Mouse (Mus musculus) brain, embryonic 14.5 days (tissue): ENCODE measurements around the gene Gm3618. TPM values are rescaled to one million over a fixed set of nuclear protein-coding genes. Genes with fewer than 3 reads are reported as not detected.
A peak's percentile ranks its signal among the peaks of the same experiment; 100 is the strongest.
"Not testable (repeated sequence)": the region's sequence is repeated elsewhere in the genome, so short reads cannot be mapped to it uniquely, and the experiment has no call there.

Source experiments
- DNase-seq: peaks from one replicate; pipeline ENCODE4 v3.0.0-alpha.2; 2011; ENCODE audit warnings: low read depth
- polyA plus RNA-seq: library from polyadenylated mRNA; depleted of rRNA; stranded (reverse); fragments of >200 nt; gene quantifications from 2 replicates; pipeline ENCODE4 v1.2.3, GENCODE M21; 2012; rRNA removed

The Gm3618 gene
- not detected in 2 replicates for polyA plus RNA-seq

DNA sequence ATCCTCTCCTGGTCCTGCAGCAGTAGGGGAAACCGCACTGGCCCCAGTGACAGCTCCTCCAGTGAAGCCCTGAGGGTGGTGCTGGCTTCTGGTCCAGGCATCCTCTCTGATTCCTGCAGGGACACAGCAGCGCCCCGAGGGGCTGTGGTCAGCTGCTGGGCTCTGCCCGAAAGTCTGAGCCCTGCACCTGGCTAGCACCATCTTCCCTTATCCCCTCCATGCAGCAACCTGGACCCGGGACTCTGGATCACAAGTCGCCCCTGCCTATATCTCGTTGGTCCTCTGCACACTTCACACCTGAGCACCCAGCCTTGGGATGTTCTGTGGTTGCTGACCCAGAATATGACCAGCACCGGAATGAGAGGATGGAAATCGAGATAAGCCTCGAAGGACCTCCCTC lies at the start of gene Gm3618:
Gene Gm3618, minus strand, starts transcription at position 101 of the 400 bp plus-strand sequence.
- not testable (repeated sequence) for DNase-seq

DNA sequence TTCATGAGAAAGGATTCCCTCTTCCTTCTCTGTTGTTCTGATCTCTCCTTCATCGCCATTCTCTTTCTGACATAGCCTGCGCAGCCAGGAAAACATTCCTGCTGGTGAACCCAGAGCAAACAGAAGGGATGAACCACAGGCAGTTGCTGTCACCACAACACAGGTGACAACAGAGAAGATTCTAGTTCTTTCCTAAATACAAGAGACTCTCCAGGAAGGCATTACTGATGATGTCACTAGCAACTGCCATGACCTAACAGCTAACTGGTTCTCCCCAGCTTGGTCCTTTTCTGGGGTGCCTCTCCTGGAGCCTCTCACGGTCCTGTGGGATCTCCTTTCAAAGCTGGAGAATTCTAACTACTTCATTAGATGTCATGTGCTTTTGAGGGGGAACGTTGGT lies 46.7 kb upstream of the Gm3618 start, which contains the start of gene Gm16440:
Gene Gm16440, minus strand, starts transcription at position 101 of the 400 bp plus-strand sequence.
- DNase-seq: not testable (repeated sequence)

DNA sequence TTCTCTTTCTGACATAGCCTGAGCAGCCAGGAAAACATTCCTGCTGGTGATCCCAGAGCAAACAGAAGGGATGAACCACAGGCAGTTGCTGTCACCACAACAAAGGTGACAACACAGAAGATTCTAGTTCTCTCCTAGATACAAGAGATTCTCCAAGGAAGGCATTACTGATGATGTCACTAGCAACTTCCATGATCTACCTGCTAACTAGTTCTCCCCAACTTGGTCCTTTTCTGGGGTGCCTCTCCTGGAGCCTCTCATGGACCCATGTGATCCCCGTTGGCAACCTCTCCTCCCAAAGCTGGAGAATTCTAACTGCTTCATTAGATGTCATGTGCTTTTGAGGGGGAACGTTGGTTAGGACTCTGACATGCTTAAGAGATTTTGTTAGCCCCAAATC lies 38.7 kb downstream of the Gm3618 start, which contains the start of gene Gm21103:
Gene Gm21103, minus strand, starts transcription at position 101 of the 400 bp plus-strand sequence.
- not testable (repeated sequence) for DNase-seq

DNA sequence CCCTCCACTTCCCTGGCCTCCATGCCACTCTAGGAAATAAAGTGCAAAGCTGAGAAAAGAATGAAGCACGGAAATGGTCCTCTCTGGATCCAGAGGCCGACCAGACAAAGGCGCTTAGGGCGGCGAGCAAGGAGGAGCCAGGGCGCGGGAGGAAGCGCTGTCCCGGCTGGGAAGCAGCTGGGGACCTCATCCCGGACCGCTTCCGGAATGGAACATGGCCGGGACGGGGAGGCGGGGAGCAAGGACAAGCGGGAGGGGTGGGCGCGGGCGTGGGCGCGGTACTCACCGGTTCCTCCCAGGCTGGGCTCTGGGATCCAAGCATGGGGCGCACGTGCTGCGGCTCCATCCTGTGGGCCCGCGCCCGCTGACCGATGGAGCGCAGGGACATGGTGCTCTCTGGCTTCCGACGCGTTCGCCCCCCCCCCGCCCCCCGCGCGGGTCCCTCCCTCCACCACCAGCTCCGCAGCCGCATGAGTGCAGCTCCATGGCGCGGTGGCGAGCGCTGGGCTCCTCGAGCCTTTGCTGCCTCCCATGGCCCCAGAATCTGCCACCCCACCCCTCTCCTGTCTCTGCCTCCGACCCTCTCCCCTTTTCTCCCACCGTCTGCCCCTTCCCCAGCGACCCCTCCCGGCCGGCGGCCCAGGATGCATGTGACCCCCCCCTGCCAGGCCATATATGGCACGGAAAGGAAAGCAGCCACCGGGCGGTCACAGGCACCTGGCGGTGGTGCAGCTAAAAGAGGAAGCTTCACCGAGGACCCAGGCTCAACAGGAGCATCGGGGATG lies 56.4 kb downstream of the Gm3618 start, which contains the start of gene Gm3411:
Gene Gm3411, minus strand, starts transcription at position 320 of the 785 bp plus-strand sequence.
- peak; percentile 67 for DNase-seq

Other genes starting within 250 kb of the Gm3618 start
- gene Gm8206, start 249.7 kb downstream of the Gm3618 start, polyA plus RNA-seq: 3.6 and 4.0 TPM in 2 replicates
- 7.8 and 8.5 TPM in 2 replicates for gene Gm3468, start 235.0 kb downstream of the Gm3618 start, polyA plus RNA-seq
- not detected in 2 replicates for gene Gm3476, start 217.9 kb downstream of the Gm3618 start, polyA plus RNA-seq
- gene Gm21560, start 124.4 kb downstream of the Gm3618 start, polyA plus RNA-seq: not detected in 2 replicates
- gene Gm3411, start 56.4 kb downstream of the Gm3618 start, polyA plus RNA-seq: 2.6 and 3.1 TPM in 2 replicates
- 0.36 TPM in 1 of 2 replicates, not detected in the other for gene Gm21103, start 38.8 kb downstream of the Gm3618 start, polyA plus RNA-seq
- gene Gm16440, start 46.6 kb upstream of the Gm3618 start, polyA plus RNA-seq: not detected in 2 replicates
- gene Gm3591, start 68.8 kb upstream of the Gm3618 start, polyA plus RNA-seq: 5.3 and 6.8 TPM in 2 replicates
- gene Gm3594, start 100.9 kb upstream of the Gm3618 start, polyA plus RNA-seq: not detected in 2 replicates
- not detected in 2 replicates for gene Gm8356, start 193.6 kb upstream of the Gm3618 start, polyA plus RNA-seq
- 0.71 and 1.2 TPM in 2 replicates for gene Gm3629, start 246.9 kb upstream of the Gm3618 start, polyA plus RNA-seq